ENCODE assay signal across 27 mouse cellular contexts in the genomic region with DNA sequence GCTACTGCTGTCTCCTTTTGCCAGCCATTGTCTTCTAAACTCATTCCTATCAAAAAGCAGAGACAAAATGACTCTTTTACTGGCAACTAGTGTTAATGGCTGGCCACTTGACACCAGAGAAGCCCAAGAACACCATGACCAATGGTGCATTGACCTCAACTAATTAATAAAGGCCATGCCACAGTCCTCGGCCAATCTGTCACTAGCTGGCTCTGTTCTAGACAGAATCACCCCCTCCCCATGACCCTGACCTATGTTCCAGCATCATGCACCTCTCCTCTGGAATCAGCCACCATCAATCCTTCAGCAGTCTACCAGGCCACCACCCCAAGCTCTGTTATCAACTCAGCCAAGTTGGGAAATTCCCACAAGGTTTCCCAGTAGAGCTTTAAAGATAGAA.
DNase-seq lines count a peak whose midpoint lies in the region; ATAC-seq lines count a peak whose summit lies in the region.
"Had no signal": no experiment of that assay in that cellular context is flagged by ENCODE, and none has a peak within 500 bp of the region (broad histone marks: within the 10 kb centered on the region; RNA-seq: fewer than 3 reads in every experiment).

No protein-coding gene starts in this region.

- peak overlapping the region; percentile 42; the same call in 1 of the 2 replicates for H3K27ac ChIP-seq in heart, embryonic 13.5 days (replicated peaks)
- H3K27ac ChIP-seq in heart, embryonic 10.5 days: no peak overlapping the region; the same call in 1 of the 2 replicates
- H3K27ac ChIP-seq in kidney, embryonic 14.5 days (ENCODE audit: low read depth, low read length): no peak overlapping the region
- H3K27ac ChIP-seq in lung, embryonic 15.5 days: 0 out of 2 replicates have a peak overlapping the region, but pooled peaks have one; percentile 15
- H3K27ac ChIP-seq: embryonic facial prominence, embryonic 10.5 days; embryonic facial prominence, embryonic 13.5 days; forebrain, embryonic 12.5 days; forebrain, embryonic 15.5 days; heart, adult 2 months; hindbrain, embryonic 13.5 days; hindbrain, postnatal 0 days had no signal

- no peaks in the 10 kb centered on the region for H3K9me3 ChIP-seq in heart, embryonic 13.5 days
- H3K9me3 ChIP-seq in heart, embryonic 10.5 days: no peaks in the 10 kb centered on the region
- H3K9me3 ChIP-seq in kidney, embryonic 14.5 days (ENCODE audit: control insufficient read depth, low read length): no peaks in the 10 kb centered on the region
- H3K9me3 ChIP-seq in lung, embryonic 15.5 days: no peaks in the 10 kb centered on the region
- H3K9me3 ChIP-seq: embryonic facial prominence, embryonic 10.5 days; embryonic facial prominence, embryonic 13.5 days; forebrain, embryonic 12.5 days; forebrain, embryonic 15.5 days; hindbrain, embryonic 13.5 days had no signal

- no peaks in the 10 kb centered on the region for H3K36me3 ChIP-seq in heart, embryonic 13.5 days
- no peaks in the 10 kb centered on the region for H3K36me3 ChIP-seq in heart, embryonic 10.5 days
- H3K36me3 ChIP-seq in kidney, embryonic 14.5 days (ENCODE audit: control insufficient read depth, insufficient read depth, low read length): no peaks in the 10 kb centered on the region
- no peaks in the 10 kb centered on the region for H3K36me3 ChIP-seq in lung, embryonic 15.5 days
- H3K36me3 ChIP-seq: embryonic facial prominence, embryonic 10.5 days; embryonic facial prominence, embryonic 13.5 days; forebrain, embryonic 12.5 days; forebrain, embryonic 15.5 days; hindbrain, embryonic 13.5 days had no signal

- H3K9ac ChIP-seq in heart, embryonic 13.5 days: no peak overlapping the region
- no peak overlapping the region for H3K9ac ChIP-seq in kidney, embryonic 14.5 days (ENCODE audit: low read depth, low read length)
- no peak overlapping the region for H3K9ac ChIP-seq in lung, embryonic 15.5 days
- H3K9ac ChIP-seq: embryonic facial prominence, embryonic 13.5 days; forebrain, embryonic 12.5 days; forebrain, embryonic 15.5 days; hindbrain, embryonic 13.5 days had no signal

- H3K4me1 ChIP-seq in heart, embryonic 13.5 days: peaks cover 18% of the 10 kb centered on the region
- H3K4me1 ChIP-seq in heart, embryonic 10.5 days: peaks cover 22% of the 10 kb centered on the region
- H3K4me1 ChIP-seq in kidney, embryonic 14.5 days (ENCODE audit: control insufficient read depth, insufficient read depth, low read length): no peaks in the 10 kb centered on the region
- H3K4me1 ChIP-seq in lung, embryonic 15.5 days: peaks cover 20% of the 10 kb centered on the region

- no peak overlapping the region for H3K4me2 ChIP-seq in heart, embryonic 13.5 days
- H3K4me2 ChIP-seq in kidney, embryonic 14.5 days (replicated peaks; ENCODE audit: low read depth, low read length): no peak overlapping the region
- H3K4me2 ChIP-seq in lung, embryonic 15.5 days: no peak overlapping the region
- H3K4me2 ChIP-seq: embryonic facial prominence, embryonic 13.5 days; forebrain, embryonic 12.5 days; forebrain, embryonic 15.5 days; hindbrain, embryonic 13.5 days had no signal

- no peaks in the 10 kb centered on the region for H3K27me3 ChIP-seq in heart, embryonic 13.5 days (replicated peaks)
- no peaks in the 10 kb centered on the region for H3K27me3 ChIP-seq in heart, embryonic 10.5 days (ENCODE audit: insufficient read depth, poor library complexity, severe bottlenecking)
- H3K27me3 ChIP-seq in kidney, embryonic 14.5 days (ENCODE audit: control insufficient read depth, insufficient read depth, low read length): no peaks in the 10 kb centered on the region
- no peaks in the 10 kb centered on the region for H3K27me3 ChIP-seq in lung, embryonic 15.5 days
- H3K27me3 ChIP-seq: embryonic facial prominence, embryonic 13.5 days; forebrain, embryonic 12.5 days; forebrain, embryonic 15.5 days; hindbrain, embryonic 13.5 days had no signal

- ATAC-seq in heart, embryonic 13.5 days (ENCODE audit: extremely low read depth, insufficient number of reproducible peaks, low FRiP score, low TSS enrichment): no peak
- ATAC-seq in kidney, embryonic 14.5 days (ENCODE audit: low FRiP score, low TSS enrichment): peak; percentile 62
- no peak for ATAC-seq in lung, embryonic 15.5 days (ENCODE audit: borderline replicate concordance, extremely low read depth, low FRiP score, low TSS enrichment)
- ATAC-seq: forebrain, embryonic 15.5 days; hindbrain, postnatal 0 days; inflammation-experienced regulatory T-cells, adult 6 months; intestine, embryonic 16.5 days had no signal

- H3K4me3 ChIP-seq in heart, embryonic 13.5 days: no peak overlapping the region
- H3K4me3 ChIP-seq in heart, embryonic 10.5 days: no peak overlapping the region
- no peak overlapping the region for H3K4me3 ChIP-seq in kidney, embryonic 14.5 days (ENCODE audit: low read length)
- H3K4me3 ChIP-seq in lung, embryonic 15.5 days: no peak overlapping the region
- H3K4me3 ChIP-seq: embryonic facial prominence, embryonic 10.5 days; embryonic facial prominence, embryonic 13.5 days; erythroblast, embryonic 14.5 days; forebrain, embryonic 12.5 days; forebrain, embryonic 15.5 days; heart, adult 2 months; hindbrain, embryonic 13.5 days had no signal

- DNase-seq in embryo, embryonic 10.5 days (ENCODE audit: low spot score): peak; percentile 59
- DNase-seq in embryo, embryonic 9.5 days (ENCODE audit: extremely low spot score): no peak
- DNase-seq in heart, embryonic 10.5 days (ENCODE audit: low spot score): no peak
- no peak for DNase-seq in kidney, postnatal 10 days
- no peak for DNase-seq in lung, postnatal 10 days
- DNase-seq: adrenal gland, adult 2 months; adrenal gland, postnatal 14 days; B cell, adult 2 months; cerebellum, adult 11 months; cerebellum, adult 2 months; cerebellum, adult 9-11 months; cerebellum, postnatal 25 days; gastrocnemius, postnatal 25 days; heart, adult 2 months; kidney, adult 18-20 months had no signal

- 71% methylated on average over 1 of the region's 1 CpGs for WGBS in heart, embryonic 13.5 days
- WGBS in heart, embryonic 10.5 days: 65% methylated on average over 1 of the region's 1 CpGs
- WGBS in kidney, embryonic 14.5 days: 12% methylated on average over 1 of the region's 1 CpGs
- 73% methylated on average over 1 of the region's 1 CpGs for WGBS in lung, embryonic 15.5 days

Comparison
In these comparisons a context has a peak if more than half of its experiments do, and no peak if none do; other contexts are left out.
1. H3K27ac ChIP-seq: peak in heart, embryonic 13.5 days (single experiment) and lung, embryonic 15.5 days (single experiment); none in heart, embryonic 10.5 days (single experiment) and kidney, embryonic 14.5 days (single experiment).